Mouse (Mus musculus): ENCODE results near the gene Scnn1g.

The Scnn1g gene

DNA sequence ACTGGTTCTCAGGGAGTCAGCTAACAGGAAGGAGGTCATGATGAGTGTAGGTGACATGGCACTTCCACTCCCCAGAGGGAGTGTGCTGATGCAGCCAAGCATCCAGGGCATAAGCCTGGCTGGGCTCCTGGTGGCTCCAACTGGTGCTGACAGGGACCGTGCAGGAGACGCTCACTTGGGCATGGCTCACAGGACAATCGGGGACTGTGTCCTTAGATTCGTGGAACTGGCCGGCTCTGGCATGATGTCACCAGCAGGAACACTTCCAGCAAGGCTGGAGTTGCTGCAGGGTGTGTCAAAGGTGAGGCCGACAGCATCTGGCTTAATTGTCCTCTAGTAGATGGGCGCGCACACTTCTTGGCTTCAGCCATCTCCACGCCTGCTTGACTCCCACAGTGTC is 34.7 kb downstream of the Scnn1g start:
- in situ Hi-C loops (cut with MboI; ENCODE audit: low sequenced_read_pairs): no loop called here

- in situ Hi-C loops (cut with MboI; ENCODE audit: low sequenced_read_pairs): no loop called here
These were observed 44.3 kb downstream of the Scnn1g start for GRCm38 (mm10) chr7:121778553-121778952.

- in situ Hi-C loops (cut with MboI; ENCODE audit: low sequenced_read_pairs): no loop called here
These were observed 44.7 kb downstream of the Scnn1g start for GRCm38 (mm10) chr7:121778980-121779379.

DNA sequence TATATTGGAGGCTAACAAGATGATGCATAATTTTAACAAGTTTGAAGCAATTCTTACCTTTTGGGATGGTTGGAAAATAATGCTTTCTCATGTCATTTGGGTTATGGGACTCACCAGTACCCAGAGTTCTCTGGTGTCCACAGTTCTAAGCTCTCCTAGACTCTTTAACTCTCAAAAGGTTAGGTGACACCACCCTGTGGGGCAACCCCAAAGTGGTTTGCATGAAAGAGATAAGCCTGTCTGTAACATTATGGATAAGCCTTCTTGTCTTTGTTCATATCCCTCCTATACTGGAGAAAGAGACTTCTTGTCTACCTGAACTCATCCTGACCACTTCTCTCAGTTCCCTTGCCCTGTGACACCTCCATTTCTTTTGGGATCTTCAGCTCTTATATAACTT is 45.1 kb downstream of the Scnn1g start:
- in situ Hi-C loops (cut with MboI; ENCODE audit: low sequenced_read_pairs): no loop called here

- in situ Hi-C loops (cut with MboI; ENCODE audit: low sequenced_read_pairs): no loop called here
These were observed 48.1 kb downstream of the Scnn1g start for GRCm38 (mm10) chr7:121782188-121782909.

- in situ Hi-C loops (cut with MboI; ENCODE audit: low sequenced_read_pairs): no loop called here
These were observed 51.5 kb downstream of the Scnn1g start for GRCm38 (mm10) chr7:121785651-121786228.

DNA sequence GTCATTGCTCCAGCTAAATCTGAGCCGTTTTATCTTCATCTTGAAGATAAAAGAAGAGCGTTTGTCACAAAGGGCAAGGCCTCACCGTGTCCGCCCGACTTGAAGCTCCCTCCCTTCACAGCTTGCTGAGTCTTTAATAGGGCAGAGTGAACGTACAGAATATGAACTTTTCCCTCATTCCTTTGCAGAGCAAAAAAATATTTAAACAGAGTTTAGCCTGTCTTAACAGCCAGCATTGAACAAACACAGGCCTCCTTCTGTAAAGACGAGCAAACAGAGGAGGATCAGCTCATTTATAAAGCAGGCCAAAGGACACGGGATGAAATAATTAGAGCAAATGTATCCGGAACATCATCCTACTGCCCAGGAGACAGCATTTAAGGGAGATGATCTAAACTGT is 63.5 kb downstream of the Scnn1g start:
- in situ Hi-C loops (cut with MboI; ENCODE audit: low sequenced_read_pairs): no loop called here

- in situ Hi-C loops (cut with MboI; ENCODE audit: low sequenced_read_pairs): no loop called here
These were observed 68.2 kb downstream of the Scnn1g start for GRCm38 (mm10) chr7:121802471-121802870.

DNA sequence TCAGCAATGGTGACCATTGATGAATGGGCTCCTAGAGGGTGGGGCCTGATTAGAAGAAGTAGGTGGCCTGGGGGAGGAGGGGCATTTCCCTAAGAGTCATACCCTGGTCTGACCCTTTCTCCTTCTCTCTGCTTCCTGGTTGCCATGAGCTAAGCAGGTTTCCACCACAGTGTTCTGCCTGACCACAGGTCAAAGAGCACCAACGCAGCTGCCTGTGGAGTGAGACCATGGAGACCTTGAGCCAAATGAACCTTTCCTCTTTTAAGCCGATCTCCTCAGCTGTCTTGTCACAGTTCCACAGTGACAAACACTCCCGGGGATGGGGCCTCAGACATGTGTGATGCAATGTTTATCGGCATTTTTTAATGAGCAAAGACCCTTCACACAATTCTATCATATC is 68.7 kb downstream of the Scnn1g start:
- in situ Hi-C loops (cut with MboI; ENCODE audit: low sequenced_read_pairs): no loop called here

DNA sequence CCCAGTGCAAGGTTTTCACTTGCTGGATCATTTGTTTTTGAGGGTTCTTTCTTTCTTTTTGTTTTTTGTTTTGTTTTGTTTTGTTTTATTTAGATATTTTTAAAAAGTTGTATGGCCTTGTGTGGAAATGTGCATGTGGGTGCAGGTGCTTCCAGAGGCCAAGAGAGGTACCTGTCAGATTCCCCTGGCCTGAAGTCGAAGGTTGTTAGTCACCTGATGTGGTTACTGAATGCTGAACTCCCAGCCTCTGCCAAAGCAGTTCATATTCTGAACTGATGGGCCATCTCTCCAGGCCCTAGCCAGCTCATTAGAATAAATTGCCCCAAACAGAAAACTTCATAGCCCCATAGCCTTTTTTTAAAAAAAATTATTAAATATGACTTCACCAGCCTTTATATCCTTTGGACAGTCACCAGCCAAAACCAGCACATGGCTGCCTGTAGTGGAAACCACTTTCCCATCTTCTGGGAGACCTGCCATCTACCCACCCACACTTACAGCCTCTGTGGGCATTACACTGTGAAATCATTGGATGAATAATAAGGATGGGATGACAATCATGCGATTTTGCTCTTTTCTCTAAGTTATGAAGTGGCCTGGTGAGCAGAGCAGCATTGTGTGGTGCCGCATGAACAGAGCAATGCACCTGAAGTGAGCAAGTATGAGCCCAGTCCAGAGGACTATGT is 71.7 kb downstream of the Scnn1g start:
- in situ Hi-C loops (cut with MboI; ENCODE audit: low sequenced_read_pairs): no loop called here

GRCm38 (mm10) chr7:121807726-121808580 is 73.7 kb downstream of the Scnn1g start:
- in situ Hi-C loops (cut with MboI; ENCODE audit: low sequenced_read_pairs): no loop called here
